Mouse (Mus musculus) heart, postnatal 4 days (tissue): ENCODE data around the gene Lta. TPM values are rescaled to one million over a fixed set of nuclear protein-coding genes. Genes with fewer than 3 reads are reported as not detected.

Source experiments
- DNase-seq: peaks from one replicate; pipeline ENCODE4 v3.0.0; 2021
- total RNA-seq, 2 experiments: library from RNA; stranded (reverse); gene quantifications; 2 replicates each; pipeline ENCODE4 v1.2.3; 2021

Lta gene
- under 1 TPM; 0.26 to 0.32 TPM for total RNA-seq

DNA sequence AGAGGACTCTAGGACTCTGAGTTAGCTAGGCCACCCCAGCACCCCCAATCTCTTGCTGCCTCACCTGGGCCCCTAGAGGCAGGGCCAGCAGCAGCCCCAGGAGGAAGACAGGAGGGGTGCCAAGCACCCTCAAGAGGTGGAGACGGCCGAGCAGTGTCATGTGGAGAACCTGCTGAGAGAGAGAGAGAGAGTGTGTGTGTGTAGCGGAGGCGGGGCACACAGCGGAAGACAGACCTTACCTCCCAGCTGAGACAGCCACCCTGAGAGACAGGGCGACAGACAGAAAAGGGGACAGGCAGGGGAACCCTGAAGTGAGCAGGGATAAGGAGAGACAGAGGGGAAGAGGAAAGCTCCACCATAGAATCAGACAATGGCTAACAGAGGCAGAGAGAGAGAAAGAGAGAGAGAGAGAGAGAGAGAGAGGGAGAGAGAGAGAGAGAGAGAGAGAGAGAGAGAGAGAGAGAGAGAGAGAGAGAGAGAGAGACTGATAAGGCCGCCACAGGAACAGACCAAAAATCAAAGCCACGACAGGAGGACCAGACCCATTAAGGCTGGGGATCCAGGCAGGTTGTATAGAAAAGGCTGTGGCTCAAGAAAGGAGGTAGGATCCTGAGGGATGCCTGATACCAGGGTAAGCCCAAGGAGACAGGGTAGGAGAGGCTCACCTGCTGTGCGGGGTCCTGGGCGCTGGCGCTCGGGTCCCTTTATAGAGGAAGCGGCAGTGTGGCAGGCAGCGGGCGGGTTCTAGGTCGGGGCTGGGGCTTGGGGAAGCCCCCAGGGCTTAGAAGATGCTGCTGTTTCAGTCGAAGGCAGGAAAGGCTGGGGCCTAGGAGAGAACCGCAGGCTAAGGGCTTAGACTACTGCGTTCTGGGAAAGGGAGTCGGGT is at the start of gene Lta:
TSS of gene Lta (minus strand) at position 858 of the 886 bp plus-strand sequence.
- no peak for DNase-seq

DNA sequence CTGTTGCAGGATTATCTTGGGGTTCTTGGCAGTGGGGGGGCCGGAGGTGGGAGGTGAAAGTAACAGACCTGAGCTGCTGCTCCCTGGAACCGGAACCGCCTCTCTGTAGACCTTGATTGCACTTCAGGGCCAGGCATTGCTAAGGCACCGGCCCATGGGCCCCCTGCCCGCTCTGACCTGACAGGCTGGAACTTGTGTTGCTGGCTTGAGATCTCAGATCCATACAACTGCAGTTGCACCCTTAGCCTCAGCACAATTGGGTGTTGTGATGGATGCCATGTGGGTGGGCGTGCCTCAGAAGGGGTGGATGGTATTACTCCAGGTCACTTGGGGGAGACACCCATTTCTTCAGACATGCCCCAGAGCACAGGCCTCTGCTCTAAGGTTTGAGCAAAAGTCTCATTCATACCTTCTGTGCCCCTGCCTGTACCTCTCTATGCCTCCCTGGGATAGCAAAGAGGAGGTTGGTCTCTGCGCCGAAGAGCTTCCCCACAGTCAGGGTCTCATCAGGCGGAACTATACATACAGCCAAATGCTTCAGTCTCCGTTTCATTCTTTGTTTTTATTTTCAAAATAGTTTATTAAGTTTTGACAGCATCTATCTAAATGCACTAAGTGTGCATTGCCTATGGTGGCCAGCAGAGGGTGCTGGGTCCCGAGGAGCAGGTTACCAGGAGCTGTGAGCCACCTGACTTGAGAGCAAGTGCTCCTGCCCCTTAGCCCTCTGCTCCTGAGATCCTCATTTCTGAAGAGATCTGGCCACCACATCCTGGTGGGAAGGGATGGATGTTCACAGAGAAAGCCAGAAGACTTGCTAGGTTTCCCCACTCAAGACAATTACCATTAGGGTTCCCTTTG is 49.3 kb upstream of the Lta start:
- peak; percentile 75 for DNase-seq

DNA sequence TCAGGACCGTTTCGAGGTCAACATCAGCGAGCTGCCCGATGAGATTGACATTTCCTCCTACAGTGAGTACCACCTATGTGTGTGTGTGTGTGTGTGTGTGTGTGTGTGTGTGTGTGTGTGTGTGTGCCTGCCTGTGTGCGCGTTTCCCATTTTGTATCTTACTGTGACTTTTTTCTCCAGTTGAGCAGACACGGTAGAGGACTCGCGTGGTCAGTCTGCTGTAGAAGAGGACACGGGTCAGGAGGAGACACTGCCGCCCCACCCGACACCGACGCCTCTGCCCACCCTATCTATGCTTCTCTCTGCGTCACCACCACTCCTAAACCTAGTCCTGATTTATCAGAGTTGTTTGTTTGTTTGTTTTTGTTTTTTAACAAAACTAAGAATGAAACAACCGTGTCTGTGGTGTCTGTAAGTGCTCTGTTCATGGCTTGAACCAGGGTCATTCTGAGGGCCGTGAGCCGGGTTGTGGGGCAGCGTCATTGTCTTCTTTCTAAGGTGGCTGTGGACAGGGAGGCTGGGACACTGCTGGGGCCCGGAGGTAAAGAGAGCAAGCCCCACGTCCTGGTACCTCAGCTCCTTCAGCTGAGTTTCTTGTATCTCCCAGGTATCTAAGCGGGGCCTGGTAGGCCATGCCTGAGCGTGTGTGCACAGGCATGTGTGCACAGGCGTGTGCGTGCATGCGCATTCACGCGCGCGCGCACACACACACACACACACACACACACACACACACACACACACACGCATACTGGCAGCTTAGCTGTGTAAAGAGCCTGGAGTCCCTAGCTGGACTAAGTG is 48.3 kb upstream of the Lta start:
- no peak for DNase-seq

DNA sequence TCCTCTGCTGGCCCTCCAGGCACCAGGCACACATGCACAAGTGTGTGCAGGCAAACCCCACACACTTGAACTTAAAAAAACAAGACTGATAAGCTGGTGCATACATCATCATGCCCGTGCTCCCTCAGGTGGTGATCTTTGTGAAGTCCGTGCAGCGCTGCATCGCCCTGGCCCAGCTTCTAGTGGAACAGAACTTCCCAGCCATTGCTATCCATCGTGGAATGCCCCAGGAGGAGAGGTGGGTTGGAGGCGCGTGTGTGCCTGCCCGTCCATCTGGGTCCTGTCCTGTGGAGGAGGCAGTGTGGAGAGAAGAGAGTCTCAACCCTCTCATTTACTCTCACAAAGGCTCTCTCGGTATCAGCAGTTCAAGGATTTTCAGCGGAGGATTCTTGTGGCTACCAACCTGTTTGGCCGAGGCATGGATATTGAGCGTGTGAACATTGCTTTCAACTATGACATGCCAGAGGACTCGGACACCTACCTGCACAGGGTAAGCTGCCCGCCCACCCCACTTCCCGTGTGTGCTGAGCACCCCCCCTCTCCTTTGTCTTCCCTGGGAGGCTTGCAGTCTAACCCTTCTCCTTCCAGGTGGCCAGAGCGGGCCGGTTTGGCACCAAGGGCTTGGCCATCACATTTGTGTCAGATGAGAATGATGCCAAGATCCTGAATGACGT is 47.6 kb upstream of the Lta start:
- no peak for DNase-seq

DNA sequence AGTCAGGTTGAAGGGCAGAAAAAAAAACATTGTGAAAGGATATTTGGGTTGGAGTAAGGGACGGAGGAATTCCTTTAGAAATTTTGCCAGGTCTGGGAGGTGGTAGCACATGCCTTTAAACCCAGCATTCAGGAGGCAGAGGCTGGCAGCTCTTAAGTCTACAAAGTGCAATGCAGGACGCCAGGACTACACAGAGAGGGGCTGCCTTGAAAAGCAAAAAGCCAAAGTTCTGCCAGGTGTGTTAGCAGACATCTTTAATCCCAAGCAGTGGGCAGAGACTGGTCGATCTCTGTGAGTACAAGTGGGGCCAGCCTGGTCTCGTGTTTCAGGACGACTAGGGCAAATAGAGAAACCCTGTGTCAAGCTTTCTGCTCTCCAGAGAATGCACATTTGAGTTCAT is 46.8 kb upstream of the Lta start:
- DNase-seq: no peak

DNA sequence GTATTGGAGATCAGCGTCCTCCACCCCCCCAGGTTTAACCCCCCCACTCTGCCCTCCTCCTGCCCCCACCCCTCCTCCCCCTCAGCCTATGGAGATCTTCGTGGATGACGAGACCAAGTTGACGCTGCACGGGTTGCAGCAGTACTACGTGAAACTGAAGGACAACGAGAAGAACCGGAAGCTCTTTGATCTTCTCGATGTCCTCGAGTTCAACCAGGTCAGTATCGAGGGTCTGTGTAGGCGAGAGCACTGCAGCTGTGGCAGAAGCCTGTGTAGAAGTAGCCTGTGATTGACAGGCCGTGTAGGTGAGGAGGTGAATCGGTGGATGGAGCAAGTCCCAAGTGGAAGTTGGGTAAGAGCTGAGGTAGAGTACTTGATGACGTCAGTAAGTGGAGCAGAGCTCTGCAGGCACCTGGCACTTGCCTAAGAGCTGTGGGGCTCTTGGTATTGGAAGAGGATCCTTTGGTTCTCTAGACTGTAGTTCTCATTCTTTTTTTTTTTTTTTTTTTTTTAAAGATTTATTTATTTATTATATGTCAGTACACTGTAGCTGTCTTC is 46.1 kb upstream of the Lta start:
- DNase-seq: no peak

DNA sequence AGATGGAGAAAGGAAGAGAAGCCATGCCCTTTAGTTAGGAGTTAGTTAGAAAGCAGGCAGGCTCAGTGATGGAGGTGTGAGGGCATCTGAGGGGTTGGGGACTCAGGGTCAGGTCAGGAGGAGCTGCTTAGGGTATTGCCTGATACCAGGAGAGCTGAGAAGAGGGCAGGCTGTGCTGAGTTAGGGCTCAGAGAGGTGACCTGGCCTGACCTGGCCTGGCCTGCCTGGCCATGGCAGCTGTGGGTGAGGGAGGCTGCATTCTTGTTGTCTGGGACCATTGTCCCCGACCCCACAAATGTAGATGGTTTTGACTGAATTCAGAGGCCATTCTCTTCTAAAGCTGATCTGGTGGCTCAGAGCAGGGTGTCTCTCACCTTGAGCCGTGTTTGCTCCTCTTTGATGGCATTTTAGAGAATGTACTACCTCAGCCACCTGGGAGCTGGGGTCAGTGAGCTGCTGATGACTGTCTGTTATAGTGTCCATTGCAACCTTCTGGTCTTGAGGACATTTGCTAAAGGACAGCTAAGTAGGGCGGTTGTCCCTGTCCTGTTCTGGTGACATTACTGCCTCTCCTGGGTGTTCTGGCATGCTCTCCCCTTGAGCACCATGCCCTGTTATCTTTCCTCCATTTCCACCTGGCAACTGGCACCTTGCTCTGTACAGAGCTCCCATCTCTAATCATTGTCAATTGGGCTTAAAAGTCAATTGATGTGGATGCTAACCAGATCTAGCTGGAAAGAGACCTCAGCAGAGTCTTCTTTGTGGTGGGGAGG is 45.4 kb upstream of the Lta start:
- no peak for DNase-seq

DNA sequence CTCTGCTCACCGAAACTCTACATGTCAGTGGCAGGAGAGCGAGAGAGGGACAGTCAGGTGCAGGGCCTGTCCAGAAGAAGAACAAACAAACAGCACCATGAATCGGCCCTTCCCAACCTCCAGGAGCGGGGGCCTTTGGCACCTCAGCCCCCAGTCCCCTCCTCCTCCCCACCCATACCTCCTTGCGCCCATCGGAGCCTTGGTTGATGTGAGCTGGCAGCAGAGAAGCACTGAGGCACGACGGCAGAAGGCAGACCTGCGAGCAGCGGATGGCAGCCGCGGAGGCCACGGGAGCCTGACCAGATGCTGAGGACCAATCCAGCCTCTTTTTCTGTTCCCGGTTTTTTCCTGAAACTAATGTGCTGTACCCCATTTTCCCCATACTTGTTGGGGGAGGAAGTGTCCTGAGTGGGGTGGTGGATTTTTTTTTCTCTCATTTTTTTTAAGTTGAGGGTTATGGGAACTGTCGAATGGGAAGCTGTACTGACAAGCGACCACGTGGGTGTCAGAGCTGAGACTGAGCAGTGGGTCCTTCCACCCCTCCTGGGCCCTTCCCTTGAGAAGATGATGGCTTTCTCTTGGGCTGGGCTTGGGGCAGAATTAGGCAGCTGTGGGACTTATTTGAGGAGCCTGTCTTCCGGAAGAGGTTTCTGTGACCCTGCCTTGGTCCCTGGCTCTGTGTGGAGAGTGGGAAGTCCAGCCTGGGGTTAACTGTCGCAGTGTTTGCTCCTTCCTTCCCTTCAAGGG is 44.5 kb upstream of the Lta start:
- no peak for DNase-seq

DNA sequence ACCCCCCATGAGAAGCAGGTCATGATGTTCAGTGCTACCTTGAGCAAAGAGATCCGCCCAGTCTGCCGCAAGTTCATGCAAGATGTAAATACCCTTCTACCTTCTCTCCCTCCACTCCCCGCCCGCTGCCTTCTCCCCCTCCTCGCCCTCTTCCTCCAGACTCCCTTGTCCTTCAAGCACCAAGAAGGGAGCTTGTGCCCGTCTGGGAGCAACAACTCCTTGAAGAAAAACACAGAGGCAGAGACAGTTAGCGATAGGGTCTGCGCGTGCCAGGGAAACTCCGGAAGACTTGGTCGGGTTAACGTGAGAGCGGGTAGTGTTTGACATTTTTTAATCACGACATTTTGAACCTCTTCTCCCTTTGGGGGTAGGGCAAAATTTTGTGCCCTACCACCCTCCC is 43.8 kb upstream of the Lta start:
- DNase-seq: no peak

DNA sequence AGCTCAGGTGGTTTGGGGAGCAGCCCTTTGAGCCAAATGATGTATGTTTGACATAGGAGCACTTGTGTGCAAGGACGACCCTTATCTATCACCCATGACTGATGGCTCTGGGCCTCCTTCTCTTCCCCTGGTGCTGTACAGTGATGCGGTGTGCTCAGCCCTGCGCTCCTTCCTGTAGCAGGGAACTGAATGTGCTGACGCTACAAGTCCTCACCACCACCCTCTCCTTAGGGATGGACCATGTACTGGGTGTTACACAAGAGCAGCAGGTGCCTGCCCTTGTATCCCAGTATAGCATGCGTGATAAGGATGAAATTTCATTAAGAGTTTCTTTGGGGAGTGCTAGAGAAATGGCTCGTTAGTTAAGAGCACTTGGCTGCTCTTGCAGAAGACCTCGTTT is 42.0 kb upstream of the Lta start:
- DNase-seq: no peak

DNA sequence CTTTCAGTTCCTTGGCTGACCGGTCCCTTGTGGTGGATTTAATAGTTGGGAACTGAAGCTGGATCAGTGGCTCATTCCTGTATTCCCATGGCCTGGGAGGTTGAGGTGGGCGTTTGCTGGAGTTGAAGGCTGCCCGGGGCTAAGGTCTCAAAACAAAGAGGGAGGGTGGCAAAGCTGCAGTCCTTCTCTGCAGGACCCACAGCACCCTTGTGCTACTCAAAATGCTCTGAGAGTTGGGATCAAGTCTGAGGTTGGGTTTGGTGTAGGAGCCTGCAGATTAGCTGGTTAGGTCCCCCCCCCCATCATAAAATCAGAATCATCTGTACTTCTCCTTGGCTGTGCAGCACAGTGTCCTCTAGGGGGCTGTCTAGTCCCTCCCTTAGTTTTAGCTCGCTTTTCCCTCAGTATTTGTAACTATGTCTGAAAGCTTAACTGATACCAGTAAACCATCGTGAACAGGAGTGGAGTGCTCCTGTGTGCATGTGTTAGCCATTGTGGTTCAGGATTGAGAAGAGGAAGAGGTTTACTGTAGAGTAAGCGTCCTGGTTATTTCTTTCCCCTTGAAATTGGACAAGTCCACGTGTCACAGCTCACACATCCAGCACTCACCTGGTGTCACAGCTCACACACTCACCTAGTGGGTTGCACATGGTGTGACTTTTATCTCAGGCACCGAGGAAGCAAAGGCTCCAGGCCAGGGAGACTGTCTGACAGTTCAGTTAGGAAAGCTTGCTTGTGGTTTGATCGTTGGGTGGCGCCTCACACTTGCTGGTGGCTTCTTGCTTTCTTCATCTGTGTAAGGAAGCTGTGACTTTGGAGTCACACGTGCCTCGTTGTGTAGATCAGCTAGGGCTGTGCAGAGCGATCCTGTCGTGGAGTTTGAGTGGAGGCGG is 40.8 kb upstream of the Lta start:
- DNase-seq: no peak

DNA sequence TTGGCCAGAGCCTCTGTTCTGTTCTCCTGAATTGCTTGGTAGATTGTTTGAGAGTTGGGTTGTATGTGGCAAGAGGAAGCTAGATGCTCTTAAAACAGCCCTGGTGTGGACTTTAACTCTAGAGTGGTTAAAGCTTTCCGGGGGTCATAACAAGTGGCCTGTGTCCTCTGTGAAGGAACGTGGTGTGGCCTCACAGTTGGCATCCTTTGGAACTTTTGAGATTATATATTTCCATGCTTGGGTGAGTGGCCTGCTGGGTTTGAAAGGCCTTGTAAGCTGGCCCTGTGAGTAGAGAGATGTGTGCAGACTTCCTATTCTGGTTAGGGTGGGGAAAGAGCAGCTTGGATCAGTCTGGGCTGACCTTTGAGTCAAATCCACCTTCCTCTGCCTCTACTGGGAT is 39.8 kb upstream of the Lta start:
- DNase-seq: no peak

DNA sequence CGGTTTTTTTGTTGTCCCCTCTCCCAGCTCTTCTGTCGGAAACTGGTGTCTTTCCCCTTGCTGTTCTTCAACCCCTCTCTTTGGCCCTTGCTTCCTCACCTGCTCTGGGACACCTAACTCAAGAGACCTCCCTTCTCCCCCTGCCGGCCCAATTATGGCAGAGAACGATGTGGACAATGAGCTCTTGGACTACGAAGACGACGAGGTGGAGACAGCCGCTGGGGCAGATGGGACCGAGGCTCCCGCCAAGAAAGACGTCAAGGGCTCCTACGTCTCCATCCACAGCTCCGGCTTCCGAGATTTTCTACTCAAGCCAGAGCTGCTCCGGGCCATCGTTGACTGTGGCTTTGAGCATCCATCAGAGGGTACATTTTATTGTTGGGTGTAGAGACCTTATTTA is 37.9 kb upstream of the Lta start:
- DNase-seq: peak; percentile 72

DNA sequence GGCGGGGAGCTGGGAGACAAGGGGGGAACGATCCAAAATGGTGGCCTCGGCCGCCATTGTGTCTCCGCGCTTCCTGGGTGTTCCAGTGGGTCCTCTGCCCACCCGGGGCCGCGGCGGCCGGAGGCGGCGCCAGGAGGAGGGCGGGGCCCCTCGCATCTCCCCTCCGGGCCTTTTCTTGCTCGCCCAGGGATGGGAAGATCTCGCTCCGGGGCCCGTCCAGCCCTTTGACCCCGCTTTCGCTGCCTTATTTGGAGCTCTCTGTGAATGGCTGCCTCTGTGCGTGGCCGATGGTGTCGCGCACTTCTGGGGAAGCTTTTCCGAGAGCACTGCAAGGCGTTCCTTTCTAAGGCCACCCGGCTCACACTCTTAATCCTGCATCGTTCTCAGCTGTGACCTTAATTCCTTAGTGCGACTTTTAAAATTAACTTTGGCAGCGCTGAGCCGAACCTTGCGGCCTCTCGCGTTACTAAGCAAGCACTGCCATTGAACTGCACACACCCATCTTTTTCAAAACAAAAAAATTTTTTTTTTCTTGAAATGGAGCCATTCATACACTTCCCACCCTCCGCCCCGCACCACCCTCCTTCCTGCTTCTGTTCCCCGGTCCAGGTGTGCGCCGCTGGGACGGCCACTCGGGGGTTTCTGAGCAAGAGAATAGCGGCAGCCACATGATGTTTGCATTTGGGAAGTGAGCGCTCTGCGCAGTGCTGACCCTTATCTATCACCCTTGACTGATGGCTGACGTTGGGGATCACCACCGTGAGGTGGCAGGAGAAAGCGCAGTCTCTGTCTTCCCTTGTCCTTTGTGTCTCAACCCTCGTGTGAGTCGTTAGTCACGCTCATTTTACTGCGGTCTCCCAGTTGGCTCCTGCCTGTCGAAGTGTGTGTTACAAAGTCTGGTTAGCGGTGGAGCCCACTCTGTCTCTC is 37.1 kb upstream of the Lta start:
- peak; percentile 76 for DNase-seq

DNA sequence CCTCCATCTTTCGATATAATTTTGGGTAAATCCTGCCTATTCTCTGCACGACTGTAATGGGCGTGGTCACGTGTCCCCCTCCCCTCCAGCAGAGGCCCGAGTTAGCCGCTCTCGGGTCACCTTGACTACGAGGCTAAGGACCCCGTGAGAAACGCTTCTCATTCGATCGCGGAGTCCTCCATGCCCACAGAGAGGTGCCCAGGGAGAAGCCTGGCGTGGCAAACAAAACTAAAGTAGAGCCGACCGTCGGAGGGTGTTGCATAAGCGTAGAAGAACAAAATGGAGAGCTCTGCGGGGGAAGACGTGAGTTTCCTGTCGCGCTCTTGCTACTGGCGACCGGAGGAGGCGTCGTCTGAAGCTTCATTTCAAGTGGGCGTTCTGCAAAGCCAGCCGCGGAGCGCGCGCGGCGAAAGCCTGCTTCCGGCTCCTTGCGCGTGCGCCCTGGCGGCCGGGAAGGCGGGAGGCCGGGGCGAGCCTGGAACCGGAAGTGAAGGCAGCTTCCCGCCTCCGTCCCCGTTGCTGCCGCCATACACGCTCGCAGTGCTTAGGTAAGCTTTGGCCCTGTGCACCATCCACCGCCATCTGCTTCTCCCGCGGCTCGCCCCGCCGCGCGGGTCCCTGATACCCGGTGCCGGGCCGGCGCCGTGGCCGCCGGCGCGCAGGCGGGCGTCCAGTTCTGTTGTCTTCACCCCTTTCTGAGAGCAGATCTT is 36.3 kb upstream of the Lta start, which contains the start of gene Ddx39b:
TSS of gene Ddx39b (plus strand) at position 442 of the 710 bp plus-strand sequence.
- peak; percentile 97 for DNase-seq

DNA sequence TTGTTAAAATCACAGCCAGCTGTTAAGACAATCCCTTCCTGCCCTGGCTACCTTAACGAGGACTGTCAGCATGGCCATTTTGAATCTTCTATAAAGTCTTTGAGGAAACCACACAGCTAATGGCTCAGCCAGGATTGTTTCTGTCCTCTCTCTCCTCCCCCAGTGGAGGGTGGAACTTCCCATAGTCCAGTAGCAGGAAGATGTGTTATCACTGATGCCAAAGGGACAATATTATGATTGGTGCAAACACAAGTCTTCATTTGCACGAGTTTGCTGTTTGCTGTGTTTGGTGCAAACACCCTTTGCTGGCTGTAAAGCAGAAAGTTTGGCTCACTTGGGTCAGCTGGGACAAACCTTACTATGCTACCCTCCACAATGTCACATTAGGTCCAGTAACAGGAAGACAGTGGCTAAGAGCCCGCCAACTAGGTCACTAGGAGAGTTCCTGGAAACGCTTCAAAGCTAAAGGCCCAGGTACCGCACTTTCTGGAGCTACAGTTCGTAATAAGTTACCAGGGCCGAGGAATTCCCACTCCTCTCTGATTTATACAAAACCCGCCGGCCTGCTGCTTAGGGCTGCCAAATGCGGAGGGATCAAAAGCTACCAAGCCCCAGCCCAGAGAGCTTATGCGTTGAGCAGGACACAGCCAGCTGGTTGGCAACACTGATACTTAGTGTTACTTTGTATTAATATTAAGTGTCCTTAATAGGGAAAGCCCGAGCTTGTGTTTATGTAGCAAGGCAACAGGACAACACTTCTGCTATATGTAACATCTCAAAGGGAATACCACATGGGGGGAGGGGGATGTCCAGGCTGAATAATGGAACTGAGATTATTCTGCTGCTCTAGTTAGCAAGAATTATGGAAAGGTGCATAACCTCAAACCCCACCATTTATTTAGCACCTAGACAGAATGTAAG is 35.5 kb upstream of the Lta start:
- no peak for DNase-seq
